Mouse (Mus musculus): ENCODE measurements around the gene Racgap1. TPM values are rescaled to one million over a fixed set of nuclear protein-coding genes. Genes with fewer than 3 reads are reported as not detected.

Racgap1 gene
- 1.5 TPM for polyA plus RNA-seq (2014; fragmentation: Illumina TruSeq; extraction: RNeasy Lipid Tissue Mini Kit (QIAGEN cat#74804); ENCODE audit: low read depth, low replicate concordance)

DNA sequence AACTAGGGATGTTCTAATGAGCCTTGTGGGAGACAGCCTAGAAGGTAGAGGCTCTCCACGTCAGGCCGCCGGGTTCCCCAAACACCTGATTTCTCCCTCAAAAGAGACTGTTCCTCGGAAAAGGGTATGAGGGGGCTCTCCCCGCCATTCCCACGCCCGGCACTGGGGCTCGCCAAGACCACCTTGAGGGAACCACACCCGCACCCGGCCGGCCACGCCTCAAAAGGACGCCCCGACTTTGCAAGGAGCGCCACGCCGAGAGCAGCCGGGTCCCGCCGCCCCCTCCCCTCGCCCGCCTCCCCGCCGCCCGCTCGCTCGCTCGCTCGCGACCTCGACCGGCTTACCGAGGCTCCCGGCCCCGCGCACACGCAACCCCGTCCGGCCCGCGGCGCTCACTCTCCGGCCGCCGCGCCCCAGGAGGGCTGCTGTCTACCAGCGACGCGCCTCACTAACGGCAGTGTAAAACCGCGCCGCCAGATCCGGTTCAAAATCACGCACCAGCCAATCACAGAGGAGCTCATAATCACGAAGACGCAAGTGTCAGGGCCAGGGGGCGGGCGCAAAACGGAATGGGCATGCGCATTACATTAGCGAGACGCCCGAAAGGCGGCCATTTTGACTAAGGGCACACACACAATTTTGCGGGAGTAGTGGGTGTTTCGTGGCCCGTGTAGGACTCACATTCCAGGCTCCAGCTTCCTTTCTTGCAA is at the start of gene Racgap1:
Racgap1 (minus strand) TSS at position 494 of the 710 bp plus-strand sequence.

DNA sequence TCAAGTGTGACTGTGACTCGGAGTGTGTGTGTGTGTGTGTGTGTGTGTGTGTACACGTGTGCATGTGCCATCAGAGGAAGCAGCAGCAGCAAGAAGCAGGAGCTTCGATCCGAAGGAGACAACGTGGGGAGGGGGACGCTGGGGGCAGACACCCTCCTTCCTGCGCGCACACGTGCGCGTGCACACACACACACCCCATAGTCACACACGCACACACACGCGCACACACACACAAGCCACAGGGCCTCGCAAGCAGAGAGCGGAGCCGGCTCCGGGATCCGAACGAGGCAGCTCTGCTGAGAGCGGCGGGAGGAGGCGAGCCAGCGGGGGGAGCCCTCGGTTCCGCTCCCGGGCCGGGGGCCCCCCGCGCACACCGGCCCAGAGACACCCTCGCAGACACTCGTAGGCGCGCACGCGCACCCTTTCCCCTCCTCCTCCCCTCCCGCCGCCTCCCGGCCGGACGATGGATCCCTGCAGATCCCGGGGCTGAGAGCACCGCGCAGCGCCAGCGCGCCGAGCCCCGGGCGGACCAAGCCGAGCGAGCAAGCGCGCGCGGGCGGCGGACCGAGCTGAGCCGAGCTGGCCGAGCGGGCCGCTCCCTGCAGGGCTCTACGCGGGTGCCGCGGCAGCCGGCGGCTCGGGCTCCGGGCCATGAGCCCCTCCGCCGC is 18.8 kb upstream of the Racgap1 start, which contains the start of gene Asic1:
Asic1 (plus strand) TSS at position 215 of the 668 bp plus-strand sequence.

DNA sequence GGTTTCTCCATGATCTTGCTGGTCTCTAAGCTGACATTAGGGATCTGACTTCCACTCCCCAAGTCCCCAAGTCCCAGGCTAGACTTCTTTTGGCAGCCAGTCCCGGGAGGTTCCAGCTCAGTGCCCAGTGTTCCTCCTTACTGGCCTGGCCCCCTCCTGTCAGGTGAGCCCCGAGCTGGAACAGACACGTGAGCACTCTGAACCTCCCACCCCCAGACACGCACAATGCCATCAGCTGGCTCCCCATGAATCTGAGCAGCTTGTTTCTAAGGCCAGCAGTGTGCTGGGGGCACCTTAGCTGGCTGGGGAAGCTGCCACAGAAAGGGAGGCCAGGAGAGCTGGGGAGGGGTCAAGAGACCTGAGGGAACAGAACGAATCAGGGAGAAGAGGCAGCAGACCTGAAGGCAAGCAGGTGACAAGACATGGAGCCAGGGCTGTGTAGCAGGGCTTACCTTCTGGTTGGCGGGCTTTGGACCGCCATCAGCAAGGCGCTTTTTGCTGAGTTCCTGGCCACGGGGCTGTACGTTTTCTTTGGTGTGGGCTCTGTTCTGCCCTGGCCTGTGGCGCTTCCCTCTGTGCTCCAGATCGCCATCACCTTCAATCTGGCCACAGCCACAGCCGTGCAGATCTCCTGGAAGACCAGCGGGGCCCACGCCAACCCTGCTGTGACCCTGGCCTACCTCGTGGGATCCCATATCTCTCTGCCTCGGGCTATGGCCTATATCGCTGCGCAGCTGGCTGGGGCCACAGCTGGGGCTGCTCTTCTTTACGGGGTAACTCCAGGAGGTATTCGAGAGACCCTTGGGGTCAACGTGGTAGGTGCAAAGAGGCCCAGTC is 50.3 kb downstream of the Racgap1 start, which contains the start of gene Aqp6:
Aqp6 (plus strand) TSS at position 415 of the 837 bp plus-strand sequence.

DNA sequence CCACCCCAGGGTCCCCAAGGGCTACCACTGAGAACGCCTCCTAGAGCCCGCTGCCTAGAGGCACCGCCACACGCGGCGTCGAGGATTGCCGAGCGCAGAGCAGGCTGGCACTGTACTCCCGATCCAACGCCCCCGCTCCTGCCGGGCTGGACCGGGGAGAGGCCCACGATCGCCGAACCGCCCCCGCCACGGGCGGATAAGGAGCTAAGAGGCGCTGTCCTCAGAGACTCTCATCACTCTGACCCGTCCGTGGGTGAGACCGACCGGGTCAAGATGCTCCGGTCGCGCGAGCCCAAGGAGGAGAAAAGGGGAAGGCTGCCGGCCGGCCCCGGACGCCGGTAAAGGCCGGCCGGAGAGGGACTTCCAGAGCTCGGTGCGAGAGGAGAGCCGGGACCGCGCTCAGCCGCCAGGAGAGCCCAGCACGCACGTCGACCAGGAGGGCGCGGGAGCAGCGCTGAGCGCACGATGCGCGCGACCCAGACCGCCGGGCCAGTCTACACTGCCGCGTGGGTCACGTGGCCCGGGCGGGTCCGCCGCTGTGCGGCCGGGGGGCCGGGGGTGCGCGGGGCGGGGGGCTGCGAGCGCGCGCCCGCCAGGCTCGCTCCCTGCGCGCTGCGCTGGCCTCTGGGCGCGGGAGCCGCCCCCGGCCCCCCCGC is 60.9 kb downstream of the Racgap1 start, which contains the start of gene Aqp5:
Aqp5 (plus strand) TSS at position 354 of the 656 bp plus-strand sequence.

DNA sequence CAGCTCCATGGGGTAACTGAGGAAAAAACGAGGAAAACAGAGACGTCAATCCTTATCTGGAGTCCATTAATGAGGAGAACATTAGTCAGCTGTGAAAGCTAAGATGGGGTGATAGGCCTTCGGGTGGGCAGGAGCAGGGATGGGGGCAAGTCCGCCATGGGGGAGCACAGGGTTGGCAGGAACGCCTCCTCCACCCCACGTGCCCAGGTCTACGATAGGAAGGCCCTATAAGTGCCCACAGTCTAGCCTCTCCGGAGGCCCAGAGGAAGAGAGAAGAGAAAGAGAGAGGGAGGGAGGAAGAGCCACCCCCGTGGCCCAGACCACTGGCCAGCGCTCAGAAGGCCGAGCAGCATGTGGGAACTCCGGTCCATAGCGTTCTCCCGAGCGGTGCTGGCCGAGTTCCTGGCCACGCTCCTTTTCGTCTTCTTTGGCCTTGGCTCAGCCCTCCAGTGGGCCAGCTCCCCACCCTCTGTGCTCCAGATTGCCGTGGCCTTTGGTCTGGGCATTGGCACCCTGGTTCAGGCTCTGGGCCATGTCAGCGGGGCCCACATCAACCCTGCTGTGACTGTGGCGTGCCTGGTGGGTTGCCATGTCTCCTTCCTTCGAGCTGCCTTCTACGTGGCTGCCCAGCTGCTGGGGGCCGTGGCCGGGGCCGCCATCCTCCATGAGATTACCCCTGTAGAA is 72.5 kb downstream of the Racgap1 start, which contains the start of gene Aqp2:
Aqp2 (plus strand) TSS at position 254 of the 684 bp plus-strand sequence.

Other genes with a start within 250 kb of the Racgap1 start
- 3.4 TPM for gene Nckap5l, start 193.9 kb downstream of the Racgap1 start, polyA plus RNA-seq (2014; fragmentation: Illumina TruSeq; extraction: RNeasy Lipid Tissue Mini Kit (QIAGEN cat#74804); ENCODE audit: low read depth, low replicate concordance)
- gene Bcdin3d, start 176.9 kb downstream of the Racgap1 start, polyA plus RNA-seq (2014; fragmentation: Illumina TruSeq; extraction: RNeasy Lipid Tissue Mini Kit (QIAGEN cat#74804); ENCODE audit: low read depth, low replicate concordance), result 3.9 TPM
- 0.31 TPM for gene Faim2, start 123.5 kb downstream of the Racgap1 start, polyA plus RNA-seq (2014; fragmentation: Illumina TruSeq; extraction: RNeasy Lipid Tissue Mini Kit (QIAGEN cat#74804); ENCODE audit: low read depth, low replicate concordance)
- not detected for gene Aqp2, start 72.6 kb downstream of the Racgap1 start, polyA plus RNA-seq (2014; fragmentation: Illumina TruSeq; extraction: RNeasy Lipid Tissue Mini Kit (QIAGEN cat#74804); ENCODE audit: low read depth, low replicate concordance)
- not detected for gene Aqp5, start 60.9 kb downstream of the Racgap1 start, polyA plus RNA-seq (2014; fragmentation: Illumina TruSeq; extraction: RNeasy Lipid Tissue Mini Kit (QIAGEN cat#74804); ENCODE audit: low read depth, low replicate concordance)
- gene Aqp6, start 50.3 kb downstream of the Racgap1 start, polyA plus RNA-seq (2014; fragmentation: Illumina TruSeq; extraction: RNeasy Lipid Tissue Mini Kit (QIAGEN cat#74804); ENCODE audit: low read depth, low replicate concordance), result not detected
- 1.3 TPM for gene Asic1, start 18.7 kb upstream of the Racgap1 start, polyA plus RNA-seq (2014; fragmentation: Illumina TruSeq; extraction: RNeasy Lipid Tissue Mini Kit (QIAGEN cat#74804); ENCODE audit: low read depth, low replicate concordance)
- gene Smarcd1, start 50.5 kb upstream of the Racgap1 start, polyA plus RNA-seq (2014; fragmentation: Illumina TruSeq; extraction: RNeasy Lipid Tissue Mini Kit (QIAGEN cat#74804); ENCODE audit: low read depth, low replicate concordance), result 31.2 TPM
- gene Gm17349, start 53.8 kb upstream of the Racgap1 start, polyA plus RNA-seq (2014; fragmentation: Illumina TruSeq; extraction: RNeasy Lipid Tissue Mini Kit (QIAGEN cat#74804); ENCODE audit: low read depth, low replicate concordance), result not detected
- gene Gpd1, start 65.9 kb upstream of the Racgap1 start, polyA plus RNA-seq (2014; fragmentation: Illumina TruSeq; extraction: RNeasy Lipid Tissue Mini Kit (QIAGEN cat#74804); ENCODE audit: low read depth, low replicate concordance), result 57.8 TPM
- 216 TPM for gene Cox14, start 74.0 kb upstream of the Racgap1 start, polyA plus RNA-seq (2014; fragmentation: Illumina TruSeq; extraction: RNeasy Lipid Tissue Mini Kit (QIAGEN cat#74804); ENCODE audit: low read depth, low replicate concordance)
- 29.1 TPM for gene Cers5, start 121.2 kb upstream of the Racgap1 start, polyA plus RNA-seq (2014; fragmentation: Illumina TruSeq; extraction: RNeasy Lipid Tissue Mini Kit (QIAGEN cat#74804); ENCODE audit: low read depth, low replicate concordance)
- gene Lima1, start 223.8 kb upstream of the Racgap1 start, polyA plus RNA-seq (2014; fragmentation: Illumina TruSeq; extraction: RNeasy Lipid Tissue Mini Kit (QIAGEN cat#74804); ENCODE audit: low read depth, low replicate concordance), result 18.0 TPM

All from heart, adult 10 weeks (tissue).